Mouse (Mus musculus): ENCODE data around the gene Lipf.

The Lipf gene

GRCm38 (mm10) chr19:33960887-33961286, at the start of gene Lipf:
Gene Lipf, plus strand, starts transcription at chr19:33961187.
- DNase-seq (ENCODE audit: inconsistent age in 2 of 2, low spot score in 1 of 2), result no peak

GRCm38 (mm10) chr19:33924099-33924498, 36.9 kb upstream of the Lipf start:
- no peak for DNase-seq (ENCODE audit: inconsistent age in 2 of 2, low spot score in 1 of 2)

GRCm38 (mm10) chr19:33979007-33979406, 18.0 kb downstream of the Lipf start:
- peak in 1 of 2 experiments; percentile 59 for DNase-seq (ENCODE audit: inconsistent age in 2 of 2, low spot score in 1 of 2)

GRCm38 (mm10) chr19:33983043-33983442, 22.1 kb downstream of the Lipf start:
- DNase-seq (ENCODE audit: inconsistent age in 2 of 2, low spot score in 1 of 2), result no peak

GRCm38 (mm10) chr19:34008002-34008401, 47.0 kb downstream of the Lipf start, which contains the start of gene Lipk:
Gene Lipk, plus strand, starts transcription at chr19:34008290.
- peak in 1 of 2 experiments; percentile 20 for DNase-seq (ENCODE audit: inconsistent age in 2 of 2, low spot score in 1 of 2)

- DNase-seq (ENCODE audit: inconsistent age in 2 of 2, low spot score in 1 of 2), result peak in 1 of 2 experiments; percentile 18
These were observed 60.6 kb downstream of the Lipf start for GRCm38 (mm10) chr19:34021440-34022172.

GRCm38 (mm10) chr19:34022759-34023158, 61.8 kb downstream of the Lipf start:
- peak in 1 of 2 experiments; percentile 43 for DNase-seq (ENCODE audit: inconsistent age in 2 of 2, low spot score in 1 of 2)

Measured in adrenal gland, adult (tissue).